9 mouse cellular contexts compared by ENCODE assay signal in genomic region chr11:59141772-59142370, GRCm38 (mm10). TPM values are rescaled to one million over a fixed set of nuclear protein-coding genes. Genes with fewer than 3 reads are reported as not detected.
DNase-seq lines count a peak whose midpoint lies in the region; ATAC-seq and TF ChIP-seq lines count a peak whose summit lies in the region.
"Had no signal": no experiment of that assay in that cellular context is flagged by ENCODE, and none has a peak within 500 bp of the region (broad histone marks: within the 10 kb centered on the region; RNA-seq: fewer than 3 reads in every experiment).

No protein-coding gene starts in this region.

- no peaks in the 10 kb centered on the region for H3K4me1 ChIP-seq in intestine, embryonic 14.5 days (replicated peaks; ENCODE audit: control insufficient read depth, insufficient read depth, low read length)
- H3K4me1 ChIP-seq in midbrain, embryonic 12.5 days = peaks cover 5% of the 10 kb centered on the region; the same call in 1 of the 2 replicates

- H3K9me3 ChIP-seq in intestine, embryonic 14.5 days (ENCODE audit: control insufficient read depth, low read length) = no peaks in the 10 kb centered on the region
- no peaks in the 10 kb centered on the region for H3K9me3 ChIP-seq in midbrain, embryonic 12.5 days

- TF ChIP-seq CTCF in gastrocnemius, adult 2 months (IDR thresholded peaks at IDR 0.05) = no peak

- peak overlapping the region; percentile 99 for H3K27ac ChIP-seq in gastrocnemius, adult 2 months
- H3K27ac ChIP-seq in intestine, embryonic 14.5 days (ENCODE audit: low read depth) = no peak overlapping the region
- no peak overlapping the region for H3K27ac ChIP-seq in midbrain, embryonic 12.5 days (replicated peaks)

- peak overlapping the region; percentile 55 for H3K4me3 ChIP-seq in gastrocnemius, adult 2 months
- H3K4me3 ChIP-seq in intestine, embryonic 14.5 days (ENCODE audit: low read depth, low read length) = no peak overlapping the region
- H3K4me3 ChIP-seq in midbrain, embryonic 12.5 days = no peak overlapping the region
- H3K4me3 ChIP-seq: myocyte had no signal

- DNase-seq in gastrocnemius, adult 2 months = peak; percentile 52
- no peak for DNase-seq in gastrocnemius, postnatal 10 days
- peak; percentile 80 for DNase-seq in ZHBTc4 (ENCODE audit: low read depth, low spot score)
- peak; percentile 64 for DNase-seq in intestine, embryonic 14.5 days (ENCODE audit: low spot score)
- no peak for DNase-seq in spleen, postnatal 10 days (ENCODE audit: low spot score in 2 of 2)
- DNase-seq in spleen, postnatal 4 days (ENCODE audit: low spot score in 2 of 2) = no peak

- no peak overlapping the region for H3K9ac ChIP-seq in intestine, embryonic 14.5 days (ENCODE audit: low read length)
- H3K9ac ChIP-seq in midbrain, embryonic 12.5 days (replicated peaks) = no peak overlapping the region

- intact Hi-C loops in gastrocnemius, adult 2 months (cut with DNase I) = no loop called here

- 6% methylated on average over 14 of the region's 14 CpGs for WGBS in intestine, embryonic 14.5 days
- whole genome bisulfite sequencing in midbrain, embryonic 12.5 days = 9% methylated on average over 14 of the region's 14 CpGs

- H3K4me2 ChIP-seq in intestine, embryonic 14.5 days (ENCODE audit: low read length) = peak overlapping the region; percentile 40
- peak overlapping the region; percentile 42 for H3K4me2 ChIP-seq in midbrain, embryonic 12.5 days (replicated peaks)

- no peak for ATAC-seq in intestine, embryonic 14.5 days (replicated peaks; ENCODE audit: low FRiP score, low TSS enrichment, low read depth)
- ATAC-seq in midbrain, embryonic 12.5 days (ENCODE audit: low FRiP score, low read depth) = no peak
- ATAC-seq in inflammation-experienced regulatory T-cells, adult 6 months = no peak

- no peaks in the 10 kb centered on the region for H3K36me3 ChIP-seq in intestine, embryonic 14.5 days (ENCODE audit: control insufficient read depth, insufficient read depth, low read length)
- no peaks in the 10 kb centered on the region for H3K36me3 ChIP-seq in midbrain, embryonic 12.5 days

- H3K27me3 ChIP-seq in intestine, embryonic 14.5 days (replicated peaks; ENCODE audit: control insufficient read depth, insufficient read depth, low read length) = peaks cover 10% of the 10 kb centered on the region
- peaks cover 28% of the 10 kb centered on the region for H3K27me3 ChIP-seq in midbrain, embryonic 12.5 days

RNA-seq across cellular contexts. Expression of gene Obscn, which starts 5.7 kb away (rescaled TPM):
- 1,000 to 10,000 TPM; 1,792 to 1,942 TPM for total RNA-seq in gastrocnemius, adult 2 months (2021)
- 100 to 1,000 TPM; 664 to 666 TPM for total RNA-seq in gastrocnemius, postnatal 10 days (2021)
- polyA plus RNA-seq in intestine, embryonic 14.5 days (2014; fragmentation: Nextera tagmentation; extraction: Ambion mirVana) = 2.0 and 2.2 TPM in 2 replicates
- polyA plus RNA-seq in midbrain, embryonic 12.5 days (2016; fragmentation: Nextera tagmentation; extraction: Ambion mirVana) = 0.08 and 0.14 TPM in 2 replicates
- polyA plus RNA-seq in inflammation-experienced regulatory T-cells, adult 6 months (2017; shearing (Covaris generic)) = not detected

RNA-seq across cellular contexts. Expression of gene Iba57, which starts 21.7 kb away (rescaled TPM):
- total RNA-seq in gastrocnemius, adult 2 months (2021) = 1 to 10 TPM; 6.7 to 9.3 TPM
- total RNA-seq in gastrocnemius, postnatal 10 days (2021) = 10 to 100 TPM in 1 of 2 experiments, 1 to 10 TPM in 1; 9.4 to 10.6 TPM
- polyA plus RNA-seq in intestine, embryonic 14.5 days (2014; fragmentation: Nextera tagmentation; extraction: Ambion mirVana) = 2.4 and 3.1 TPM in 2 replicates
- 6.2 and 7.3 TPM in 2 replicates for polyA plus RNA-seq in midbrain, embryonic 12.5 days (2016; fragmentation: Nextera tagmentation; extraction: Ambion mirVana)
- polyA plus RNA-seq in inflammation-experienced regulatory T-cells, adult 6 months (2017; shearing (Covaris generic)) = 1 to 10 TPM; 1.3 to 1.5 (median 1.4) TPM

RNA-seq across cellular contexts. Expression of gene Gjc2, which starts 41.1 kb away (rescaled TPM):
- total RNA-seq in gastrocnemius, adult 2 months (2021) = under 1 TPM; 0.10 to 0.20 TPM
- 1 to 10 TPM in 1 of 2 experiments, under 1 TPM in 1; 0.78 to 1.2 TPM for total RNA-seq in gastrocnemius, postnatal 10 days (2021)
- 0.42 and 0.55 TPM in 2 replicates for polyA plus RNA-seq in intestine, embryonic 14.5 days (2014; fragmentation: Nextera tagmentation; extraction: Ambion mirVana)
- polyA plus RNA-seq in midbrain, embryonic 12.5 days (2016; fragmentation: Nextera tagmentation; extraction: Ambion mirVana) = 0.10 TPM in 2 replicates
- polyA plus RNA-seq in inflammation-experienced regulatory T-cells, adult 6 months (2017; shearing (Covaris generic)) = not detected

RNA-seq across cellular contexts. Expression of gene Guk1, which starts 50.1 kb away (rescaled TPM):
- total RNA-seq in gastrocnemius, adult 2 months (2021) = 10 to 100 TPM; 25.4 to 28.7 TPM
- total RNA-seq in gastrocnemius, postnatal 10 days (2021) = 10 to 100 TPM; 20.8 to 22.0 TPM
- polyA plus RNA-seq in intestine, embryonic 14.5 days (2014; fragmentation: Nextera tagmentation; extraction: Ambion mirVana) = 142 and 143 TPM in 2 replicates
- polyA plus RNA-seq in midbrain, embryonic 12.5 days (2016; fragmentation: Nextera tagmentation; extraction: Ambion mirVana) = 83.8 and 95.1 TPM in 2 replicates
- polyA plus RNA-seq in inflammation-experienced regulatory T-cells, adult 6 months (2017; shearing (Covaris generic)) = 10 to 100 TPM; 58.6 to 65.6 (median 60.5) TPM

Comparison
In these comparisons a context has a peak if more than half of its experiments do, and no peak if none do; other contexts are left out.
1. DNase-seq: peak in gastrocnemius, adult 2 months (single experiment), ZHBTc4 (single experiment) and intestine, embryonic 14.5 days (single experiment); none in gastrocnemius, postnatal 10 days (single experiment), spleen, postnatal 10 days (0 of 2) and spleen, postnatal 4 days (0 of 2).